Mouse (Mus musculus): ENCODE data around the gene Plekha1.

Plekha1 gene

DNA sequence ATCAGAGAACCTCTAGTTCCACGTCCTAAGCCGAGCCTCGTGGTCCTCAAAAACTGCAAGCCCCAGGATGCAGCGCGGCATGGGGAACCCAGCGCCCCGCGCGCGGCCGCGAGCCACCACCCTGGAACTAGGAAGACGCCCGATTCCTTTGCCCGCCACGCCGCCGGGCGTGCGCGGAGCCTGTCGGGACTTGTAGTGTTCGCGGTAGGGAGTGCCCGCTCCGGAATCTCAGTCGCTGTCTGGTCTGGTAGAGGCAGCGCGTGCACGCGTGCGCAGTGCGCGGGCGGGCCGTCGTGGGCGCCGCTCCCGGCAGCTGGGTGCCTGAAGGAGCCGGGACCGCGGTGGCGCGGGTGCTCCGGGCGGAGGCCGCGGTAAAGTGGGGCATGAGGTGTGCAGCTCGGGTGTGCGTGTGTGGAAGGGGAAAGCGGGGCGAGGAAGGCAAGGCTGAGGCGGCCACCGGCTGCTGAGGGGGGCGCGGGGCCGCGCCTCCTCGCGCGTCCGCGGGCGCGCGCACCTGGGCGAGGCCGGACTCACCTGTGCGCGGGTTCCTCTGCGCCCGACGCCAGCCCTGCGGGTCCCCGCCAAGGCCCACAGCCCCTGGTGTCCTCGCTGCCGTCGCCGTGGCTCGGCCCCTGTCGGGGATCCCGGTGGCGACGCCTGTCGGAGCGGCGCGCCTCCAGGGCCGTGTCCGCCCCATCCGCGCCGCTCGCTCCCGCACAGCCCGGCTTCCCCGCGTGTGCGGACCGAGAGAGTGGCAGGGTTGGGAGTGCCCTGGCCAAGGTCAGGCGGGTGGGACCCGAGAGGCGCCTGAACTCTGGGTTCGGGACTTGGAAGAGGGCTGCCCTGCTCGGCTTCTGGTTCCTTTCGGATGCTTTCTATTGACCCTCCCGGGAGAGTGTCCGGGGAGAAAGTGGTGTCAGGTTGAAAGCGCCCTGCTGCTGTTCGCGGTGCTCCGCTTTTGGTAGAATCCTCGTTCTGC is at the start of gene Plekha1:
Gene Plekha1 (plus strand): TSS at position 144 of the 979 bp plus-strand sequence.
- in situ Hi-C loops (cut with MboI; ENCODE audit: unreplicated experiment in 2 of 2) = loop anchor here in 1 of 2 experiments (25.0 kb wide), 1 partner anchor 329 kb away; no protein-coding TSS in a partner anchor

DNA sequence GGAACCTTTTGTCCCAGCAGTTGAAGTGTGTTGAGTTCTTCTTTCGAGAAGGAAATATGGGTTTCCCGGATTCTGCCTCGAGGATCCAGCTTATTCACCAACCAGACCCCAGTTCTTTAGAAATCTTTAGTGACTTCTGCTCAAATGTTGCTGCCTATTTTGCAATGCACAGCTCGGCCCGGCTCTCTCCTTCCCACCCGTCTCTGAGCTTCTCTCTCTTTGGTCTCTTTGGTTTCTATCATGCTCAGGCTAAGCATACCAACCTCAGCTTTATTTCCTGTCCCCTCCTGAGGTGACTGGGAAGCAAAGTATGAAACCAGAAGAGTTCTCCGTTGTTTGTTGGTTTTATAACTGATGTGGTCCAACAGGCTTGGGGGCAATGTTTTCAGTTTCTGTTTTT is 49.3 kb upstream of the Plekha1 start:
- in situ Hi-C loops (cut with MboI; ENCODE audit: unreplicated experiment in 2 of 2) = no loop called here

DNA sequence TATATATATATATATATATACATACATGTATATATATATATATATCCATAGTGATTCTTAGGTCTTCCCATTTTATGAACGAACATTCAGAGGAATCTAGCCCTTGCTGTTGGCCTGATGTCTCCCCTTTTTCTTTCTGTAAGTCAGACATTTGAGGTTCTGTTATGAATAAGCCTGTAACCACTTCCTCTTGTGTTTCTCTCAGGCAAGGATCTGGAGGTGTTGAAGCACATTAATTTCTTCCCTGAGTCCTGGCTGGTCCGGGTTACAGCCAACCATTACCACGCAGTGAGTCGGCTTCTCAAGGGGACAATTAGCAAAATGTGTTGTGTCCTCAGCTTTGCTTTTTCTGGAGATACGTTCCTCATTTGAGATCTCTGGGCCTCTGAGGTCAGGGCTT is 46.7 kb upstream of the Plekha1 start:
- in situ Hi-C loops (cut with MboI; ENCODE audit: unreplicated experiment in 2 of 2) = no loop called here

DNA sequence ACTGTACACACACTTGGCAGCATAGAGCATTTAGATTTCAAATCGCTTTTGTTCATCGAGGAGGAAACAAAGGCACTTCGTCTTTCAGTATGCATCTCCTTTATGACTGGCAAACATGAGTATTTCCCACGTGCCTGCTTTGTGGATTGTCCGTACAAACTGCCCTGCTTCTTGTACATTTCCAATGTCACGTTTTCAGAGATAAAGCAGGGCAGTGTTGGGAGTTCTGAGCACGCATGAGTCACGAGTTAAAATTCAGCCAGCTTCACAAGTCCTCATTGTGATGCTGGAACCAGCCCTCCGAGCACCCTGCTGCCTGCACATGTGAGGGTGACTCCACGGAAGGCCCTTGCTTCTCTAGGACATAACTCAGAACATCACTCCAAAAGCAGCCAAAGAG is 45.9 kb upstream of the Plekha1 start:
- in situ Hi-C loops (cut with MboI; ENCODE audit: unreplicated experiment in 2 of 2) = no loop called here

DNA sequence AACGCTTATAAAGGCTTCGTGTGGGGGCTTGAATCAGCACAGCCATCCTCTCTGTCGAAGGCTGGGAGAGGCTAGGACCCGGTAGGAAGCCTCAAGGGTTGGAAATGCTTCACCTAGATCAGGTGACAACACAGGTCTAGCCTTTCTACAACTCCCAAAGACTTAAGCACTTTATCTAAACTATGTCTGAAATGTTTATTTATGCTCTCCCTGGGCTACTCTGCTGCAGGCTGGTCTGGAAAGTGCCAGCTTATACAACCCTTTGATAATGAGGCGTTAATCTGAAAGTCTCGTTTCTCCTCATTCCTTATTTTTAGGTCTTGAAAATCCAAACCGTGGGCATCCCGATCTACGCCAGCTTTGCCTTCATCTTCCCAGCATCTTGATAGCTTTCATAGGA is 41.6 kb upstream of the Plekha1 start:
- in situ Hi-C loops (cut with MboI; ENCODE audit: unreplicated experiment in 2 of 2) = no loop called here

DNA sequence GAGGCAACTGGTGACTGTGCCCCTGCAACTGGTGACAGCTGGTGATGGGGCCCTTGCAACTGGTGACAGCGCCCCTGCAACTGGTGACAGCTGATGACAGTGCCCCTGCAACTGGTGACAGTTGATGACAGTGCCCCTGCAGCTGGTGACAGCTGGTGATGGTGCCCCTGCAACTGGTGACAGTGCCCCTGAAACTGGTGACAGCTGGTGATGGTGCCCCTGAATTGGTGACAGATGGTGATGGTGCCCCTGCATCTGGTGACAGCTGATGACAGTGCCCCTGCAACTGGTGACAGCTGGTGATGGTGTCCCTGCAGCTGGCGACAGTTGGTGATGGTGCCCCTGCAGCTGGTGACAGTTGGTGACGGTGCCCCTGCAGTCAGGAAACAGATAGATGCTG is 39.2 kb upstream of the Plekha1 start:
- in situ Hi-C loops (cut with MboI; ENCODE audit: unreplicated experiment in 2 of 2) = no loop called here

DNA sequence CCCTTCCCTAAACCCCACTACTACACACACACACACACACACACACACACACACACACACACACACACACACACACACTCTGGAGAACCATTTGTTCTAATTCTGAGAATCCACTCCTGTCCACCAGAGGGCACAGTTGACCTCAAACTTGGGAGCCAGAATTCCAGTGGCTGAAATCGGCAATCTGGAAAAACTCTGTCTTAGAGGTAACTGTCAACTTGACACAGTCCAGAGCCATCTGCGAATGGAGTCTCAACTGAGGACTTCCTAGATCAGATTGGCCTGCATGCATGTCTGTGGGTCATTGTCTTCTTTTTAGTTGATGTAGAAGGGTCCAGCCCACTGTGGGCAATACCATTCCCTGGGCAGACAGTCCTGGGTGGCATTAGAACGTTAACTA is 38.1 kb upstream of the Plekha1 start:
- in situ Hi-C loops (cut with MboI; ENCODE audit: unreplicated experiment in 2 of 2) = no loop called here

DNA sequence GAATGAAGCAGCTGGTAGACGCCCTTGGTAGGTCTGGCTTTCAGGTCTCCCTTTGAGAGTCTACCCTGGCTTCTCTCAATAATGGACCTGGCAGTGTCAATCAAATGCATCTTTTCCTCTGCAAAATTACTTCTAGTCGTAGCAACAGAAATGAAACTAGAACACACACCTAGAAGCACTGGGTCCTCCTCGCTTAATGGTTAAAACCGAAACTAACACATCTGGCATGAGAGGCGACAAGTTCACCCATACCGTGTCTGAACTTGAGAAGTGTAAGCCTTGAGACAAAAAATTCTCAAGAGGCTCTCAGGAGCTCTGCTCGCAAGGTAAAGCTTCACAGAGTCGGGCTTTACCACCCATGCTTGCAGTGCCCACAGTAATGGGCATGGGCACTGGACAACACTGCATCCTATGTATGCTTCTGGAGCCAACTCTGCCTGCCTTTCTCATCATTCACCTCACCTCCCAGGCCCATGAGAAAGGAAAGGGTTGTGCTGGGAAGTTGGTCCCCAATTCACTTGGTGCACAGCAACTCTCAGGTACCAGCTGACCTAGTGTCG is 37.6 kb upstream of the Plekha1 start:
- in situ Hi-C loops (cut with MboI; ENCODE audit: unreplicated experiment in 2 of 2) = no loop called here

DNA sequence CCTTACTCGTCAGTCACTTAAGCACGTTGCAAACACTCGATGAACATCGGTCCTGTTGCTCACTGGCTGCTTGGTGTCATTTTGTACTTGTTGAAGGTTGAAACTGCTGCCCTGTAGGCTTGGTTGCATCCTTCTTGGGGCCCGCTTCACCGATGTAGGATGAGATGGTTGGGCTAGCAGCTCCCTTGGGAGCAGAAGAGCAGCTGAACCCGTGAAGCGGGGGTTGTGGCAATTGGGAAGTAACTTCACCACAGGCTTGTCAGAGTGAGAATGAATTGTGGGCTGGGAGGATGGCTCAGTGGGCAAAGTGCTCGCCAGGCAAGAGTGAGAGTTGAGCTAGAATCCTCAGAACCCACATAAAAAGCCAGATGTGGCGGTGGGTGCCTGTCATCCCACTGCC is 37.1 kb upstream of the Plekha1 start:
- in situ Hi-C loops (cut with MboI; ENCODE audit: unreplicated experiment in 2 of 2) = no loop called here

DNA sequence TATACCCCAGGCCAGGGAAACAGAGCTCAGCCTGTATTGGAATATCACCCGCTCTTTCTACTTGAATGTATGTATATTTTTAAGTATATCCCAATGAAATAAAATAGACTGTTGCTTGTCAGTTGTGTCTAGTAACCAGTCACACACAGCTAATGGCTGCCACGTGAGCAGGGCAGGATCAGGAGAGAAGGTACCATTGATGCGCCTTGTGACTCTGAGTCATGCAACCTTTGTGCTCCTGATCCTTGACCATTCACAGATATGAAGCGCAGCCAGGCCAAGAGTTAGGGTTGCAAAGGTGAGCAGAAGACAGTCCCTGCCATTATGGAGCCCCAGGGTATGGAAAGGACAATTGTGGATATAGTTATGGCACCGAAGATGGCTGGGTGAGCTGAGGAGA is 34.0 kb upstream of the Plekha1 start:
- in situ Hi-C loops (cut with MboI; ENCODE audit: unreplicated experiment in 2 of 2) = no loop called here

DNA sequence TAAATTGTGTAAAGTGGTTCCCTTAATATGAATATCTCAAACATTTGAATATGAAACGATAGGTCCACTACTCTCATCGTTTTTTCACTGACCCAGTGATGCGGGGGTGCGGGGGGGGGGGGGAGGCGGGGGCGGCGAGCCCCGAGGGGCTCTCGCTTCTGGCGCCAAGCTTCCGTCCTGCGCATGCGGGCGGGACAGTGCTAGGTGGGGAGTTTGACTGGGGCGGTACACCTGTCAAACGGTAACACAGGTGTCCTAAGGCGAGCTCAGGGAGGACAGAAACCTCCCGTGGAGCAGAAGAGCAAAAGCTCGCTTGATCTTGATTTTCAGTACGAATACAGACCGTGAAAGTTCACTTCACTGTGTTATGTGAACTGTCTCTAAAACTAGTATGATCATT is 31.3 kb upstream of the Plekha1 start:
- in situ Hi-C loops (cut with MboI; ENCODE audit: unreplicated experiment in 2 of 2) = no loop called here

DNA sequence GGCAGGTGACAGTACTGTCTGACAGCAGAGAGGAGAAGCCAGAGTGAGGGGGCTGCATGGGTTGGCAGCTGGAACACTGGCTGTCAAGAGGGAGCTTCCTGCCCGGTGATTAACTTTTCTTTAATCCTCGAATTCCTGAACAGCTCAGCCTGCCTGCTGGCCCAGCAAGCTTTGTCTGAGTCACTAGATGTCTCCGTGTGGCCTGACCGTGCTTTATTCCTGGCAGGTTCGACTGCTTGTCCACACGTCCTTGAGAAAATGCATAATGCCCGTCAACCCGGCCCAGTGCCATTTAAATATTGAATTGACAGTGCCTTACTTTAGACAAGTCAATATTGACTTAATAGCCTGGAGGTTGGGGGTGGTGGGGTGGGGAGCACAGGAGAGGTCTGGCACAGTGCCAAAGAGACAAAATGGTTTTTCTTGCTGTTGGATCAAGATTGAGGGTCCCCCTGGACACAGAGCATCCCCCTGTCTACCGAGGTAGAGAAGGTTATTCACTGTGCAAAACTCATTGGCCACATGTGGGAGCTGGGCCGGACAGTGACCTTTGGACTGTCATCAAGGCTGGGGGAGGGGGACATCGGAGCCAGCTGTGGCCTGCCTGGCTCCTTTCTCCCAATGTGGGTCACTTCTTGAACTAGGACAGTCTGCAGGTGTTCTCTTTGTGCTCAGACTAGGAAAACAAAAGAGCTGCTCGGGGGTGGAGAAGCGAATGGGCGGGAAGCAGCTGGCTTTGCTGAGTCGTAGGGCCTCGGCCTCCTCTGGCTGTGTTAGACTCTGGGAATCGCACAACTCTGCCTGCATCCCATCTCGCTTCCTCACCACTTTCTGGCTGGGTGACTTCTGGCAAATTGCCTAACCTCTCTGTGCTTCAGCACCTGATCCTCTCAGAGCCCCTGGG is 30.3 kb upstream of the Plekha1 start:
- in situ Hi-C loops (cut with MboI; ENCODE audit: unreplicated experiment in 2 of 2) = no loop called here

DNA sequence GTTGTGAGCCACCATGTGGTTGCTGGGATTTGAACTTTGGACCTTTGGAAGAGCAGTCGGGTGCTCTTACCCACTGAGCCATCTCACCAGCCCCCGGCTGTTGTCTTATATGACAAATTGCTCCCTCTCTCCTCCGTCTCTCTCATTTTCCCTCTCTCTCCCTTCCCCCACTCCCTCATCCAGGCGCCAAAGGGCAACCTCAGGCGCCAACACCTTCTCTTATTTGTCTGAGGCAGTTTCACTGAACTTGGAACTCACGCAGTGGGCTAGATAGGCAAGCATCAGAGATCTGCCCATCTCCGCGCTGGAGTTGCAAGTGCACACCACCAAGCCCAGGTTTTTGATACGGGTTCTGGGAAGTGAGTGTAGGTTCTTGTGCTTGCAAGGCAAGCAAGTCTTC is 29.5 kb upstream of the Plekha1 start:
- in situ Hi-C loops (cut with MboI; ENCODE audit: unreplicated experiment in 2 of 2) = no loop called here

DNA sequence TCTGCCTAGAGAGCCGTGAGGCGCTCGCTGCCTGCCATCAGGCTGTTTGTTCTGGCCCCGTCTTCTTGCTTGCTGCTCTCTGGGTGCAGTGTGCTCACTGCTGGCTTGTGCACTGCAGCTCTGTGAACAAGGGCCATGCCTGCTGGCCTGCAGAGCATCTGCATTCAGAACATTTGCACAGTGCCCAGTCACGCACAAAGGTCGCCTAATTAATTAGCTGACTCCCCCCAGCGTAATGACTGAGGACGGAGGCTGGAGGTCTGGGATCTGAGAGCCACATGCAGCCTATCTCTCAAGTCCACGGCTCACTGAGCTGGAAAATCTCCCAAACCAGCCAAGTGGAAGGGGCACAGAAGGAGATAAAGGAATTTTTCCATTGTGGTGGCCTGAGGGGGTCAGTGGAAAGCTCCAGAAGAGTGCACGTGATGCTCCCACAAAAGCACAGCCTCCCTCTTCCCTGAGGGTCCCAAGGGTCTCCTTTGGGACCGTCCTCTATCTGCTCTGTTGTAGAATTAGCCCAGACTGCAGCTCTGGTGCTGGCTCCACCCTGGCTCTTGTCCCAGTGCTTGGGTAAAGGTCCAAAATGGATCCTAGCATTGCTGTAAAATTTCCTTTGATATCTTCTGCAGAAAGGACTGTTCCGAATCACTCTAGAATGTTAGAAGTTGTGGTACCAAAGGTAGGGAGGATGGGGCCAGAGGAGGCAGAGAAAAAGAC is 27.5 kb upstream of the Plekha1 start:
- in situ Hi-C loops (cut with MboI; ENCODE audit: unreplicated experiment in 2 of 2) = no loop called here

DNA sequence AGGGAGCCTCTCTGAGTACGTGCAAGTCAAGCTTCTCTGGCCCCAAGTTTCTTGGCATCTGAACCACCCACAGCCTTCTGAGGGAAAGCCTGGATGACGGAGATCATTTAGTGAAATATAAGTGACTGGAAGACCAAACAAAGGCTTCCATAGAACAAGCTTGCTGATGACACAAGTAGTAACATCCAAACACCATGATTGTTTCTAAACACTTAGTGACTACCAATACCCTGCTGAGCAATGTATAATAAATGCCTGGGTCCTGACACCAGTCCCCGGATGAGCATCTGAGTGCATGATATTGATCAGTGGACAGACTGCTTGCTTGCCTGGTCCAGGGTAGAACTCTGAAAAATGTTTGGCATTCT is 26.9 kb upstream of the Plekha1 start:
- in situ Hi-C loops (cut with MboI; ENCODE audit: unreplicated experiment in 2 of 2) = no loop called here

DNA sequence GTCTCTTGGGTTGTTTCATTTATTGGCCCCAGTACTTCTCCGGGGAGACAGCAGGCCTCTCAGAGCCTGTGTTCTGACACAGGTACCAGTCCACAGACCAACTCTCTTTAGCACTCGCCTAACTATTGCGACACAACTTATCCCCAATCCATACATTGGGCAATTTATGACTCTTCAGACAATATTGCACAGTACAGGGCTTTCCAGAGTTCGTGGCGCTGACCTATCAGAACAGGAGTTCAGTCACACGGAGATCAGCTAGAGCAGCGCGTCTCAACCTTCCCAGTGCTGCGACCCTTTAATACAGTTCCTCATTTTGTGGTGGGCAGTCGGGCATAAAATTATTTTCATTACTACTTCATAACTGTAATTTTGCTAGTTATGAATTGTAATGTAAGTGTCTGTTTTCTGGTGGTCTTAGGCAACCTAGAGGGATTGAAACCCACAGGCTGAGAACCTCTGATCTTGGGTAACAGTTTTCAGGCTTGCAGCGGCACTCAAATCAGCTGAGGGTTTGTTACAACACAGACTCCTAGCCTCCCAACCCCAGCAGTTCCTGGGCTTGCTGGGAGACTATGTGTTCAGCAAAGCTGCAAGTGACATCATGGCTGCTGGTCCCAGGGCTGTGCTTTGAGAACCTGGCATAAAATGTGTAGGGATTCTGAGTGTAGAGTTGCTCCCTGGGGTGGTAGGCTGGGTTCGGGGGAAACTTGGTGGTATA is 26.0 kb upstream of the Plekha1 start:
- in situ Hi-C loops (cut with MboI; ENCODE audit: unreplicated experiment in 2 of 2) = no loop called here

DNA sequence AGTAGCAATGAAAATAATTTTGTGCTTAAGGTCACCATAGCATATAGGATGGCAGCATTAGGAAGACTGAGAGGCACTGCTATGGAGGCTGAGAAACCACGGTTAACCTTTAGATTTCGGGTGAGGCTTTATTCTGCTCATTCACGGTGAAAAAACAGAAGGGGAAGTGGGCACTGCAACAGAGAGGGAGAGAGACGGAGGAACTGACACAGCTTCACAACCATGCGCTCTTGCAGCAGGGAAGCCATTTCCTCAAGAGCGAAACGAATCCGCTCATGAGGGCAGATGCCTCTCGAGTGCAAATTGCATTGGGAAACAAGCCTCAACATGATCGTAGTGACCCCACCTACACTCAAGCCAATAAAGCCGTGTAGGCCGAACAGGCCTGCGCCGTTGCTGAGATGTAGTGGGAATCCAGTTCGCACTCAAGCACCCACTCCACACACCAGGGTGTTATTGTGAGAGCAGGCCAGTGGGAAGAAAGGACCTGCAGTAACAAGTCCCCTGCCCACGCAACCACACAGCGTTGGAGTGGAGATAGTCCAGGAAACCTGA is 18.3 kb upstream of the Plekha1 start:
- in situ Hi-C loops (cut with MboI; ENCODE audit: unreplicated experiment in 2 of 2) = no loop called here

DNA sequence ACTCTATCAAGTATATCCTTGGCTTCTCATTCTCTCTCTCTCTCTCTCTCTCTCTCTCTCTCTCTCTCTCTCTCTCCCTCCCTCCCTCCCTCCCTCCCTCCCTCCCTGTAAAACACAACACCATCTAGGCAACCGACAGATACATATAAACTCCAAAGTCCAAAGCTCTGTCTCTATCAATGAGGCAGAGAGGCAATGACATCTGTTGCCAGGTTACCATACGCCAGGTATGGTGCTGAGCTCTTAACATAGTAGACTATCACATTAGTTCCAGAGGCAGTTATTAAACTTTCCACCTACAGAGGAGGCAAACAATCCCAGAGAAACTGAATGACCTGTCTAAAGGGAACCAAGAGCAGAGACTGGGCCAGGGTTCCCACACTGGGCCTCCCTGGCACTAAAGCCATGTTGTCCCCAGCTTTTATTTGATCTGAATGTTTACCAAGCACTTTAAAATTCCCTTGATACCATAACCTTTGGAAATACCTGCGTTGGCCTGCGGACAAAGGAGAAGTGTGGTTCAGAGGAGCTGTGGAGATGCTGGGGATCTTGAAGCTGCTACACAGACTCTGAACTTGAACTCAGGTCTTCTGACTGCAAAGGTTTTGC is 10.8 kb upstream of the Plekha1 start:
- in situ Hi-C loops (cut with MboI; ENCODE audit: unreplicated experiment in 2 of 2) = loop anchor here in 1 of 2 experiments (25.0 kb wide), 1 partner anchor 317 kb away; no protein-coding TSS in a partner anchor

DNA sequence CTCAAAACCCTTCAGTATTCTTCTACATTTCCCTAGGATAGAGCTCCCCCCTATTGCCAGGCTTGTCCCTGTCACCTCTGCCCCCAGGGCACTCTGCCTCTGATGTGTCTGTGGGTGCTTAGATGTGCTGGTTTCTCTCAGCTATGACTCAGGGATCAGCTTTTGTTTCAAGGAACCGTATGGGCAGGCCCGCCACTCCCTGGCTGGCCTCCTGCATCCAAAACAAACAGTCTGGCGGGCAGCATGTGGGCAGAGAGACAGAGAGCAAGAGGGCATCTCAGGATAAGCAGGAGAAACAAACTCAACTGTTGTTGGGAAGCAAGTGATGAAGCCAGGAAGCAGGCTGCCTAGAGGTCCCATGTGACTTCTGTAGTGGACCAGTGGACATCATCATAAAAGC is 9.9 kb upstream of the Plekha1 start:
- in situ Hi-C loops (cut with MboI; ENCODE audit: unreplicated experiment in 2 of 2) = loop anchor here in 1 of 2 experiments (25.0 kb wide), 1 partner anchor 318 kb away; no protein-coding TSS in a partner anchor

All from v-Abl transformed pro-B cells (cell line).